Mouse (Mus musculus) CD4-positive naive resting alpha-beta T cell, adult 57 days (primary cell): ENCODE data around the gene Cyp2j5. TPM values are rescaled to one million over a fixed set of nuclear protein-coding genes. Genes with fewer than 3 reads are reported as not detected.

Experiments
- total RNA-seq: library from RNA; stranded (reverse); gene quantifications from one replicate; pipeline ENCODE4 v1.2.4, GENCODE M21; 2023

Cyp2j5 gene
- total RNA-seq: not detected

GRCm38 (mm10) chr4:96663991-96664390 lies at the start of gene Cyp2j5:
Cyp2j5 (minus strand) TSS chr4:96664154.

GRCm38 (mm10) chr4:96590911-96591790 lies 72.8 kb downstream of the Cyp2j5 start, which contains the start of gene Cyp2j9:
Cyp2j9 (minus strand) TSS chr4:96591578.

Other genes with a start within 250 kb of the Cyp2j5 start
- not detected for gene Cyp2j8, start 156.8 kb downstream of the Cyp2j5 start, total RNA-seq
- not detected for gene Cyp2j6, start 110.5 kb downstream of the Cyp2j5 start, total RNA-seq
- not detected for gene Cyp2j9, start 72.6 kb downstream of the Cyp2j5 start, total RNA-seq
- not detected for gene Gm12695, start 121.0 kb upstream of the Cyp2j5 start, total RNA-seq